Comparison of ENCODE assay signal across 1 mouse cellular context in genomic region chr11:115187224-115187639, GRCm38 (mm10).
A peak's percentile ranks its signal among the peaks of the same experiment; 100 is the strongest.
TF ChIP-seq lines count a peak whose summit lies in the region.

Gene Tmem104 (plus strand): TSS chr11:115187487.

TF ChIP-seq in CH12.LX, 34 proteins besides CTCF, POLR2A, EP300 and RAD21 (continued from another document):
- TF ChIP-seq GABPA (IDR thresholded peaks at IDR 0.05; ENCODE audit: insufficient replicate concordance, low read depth, low read length): peak; percentile 44; the same call in 1 of the 2 replicates
- TF ChIP-seq JUN (IDR thresholded peaks at IDR 0.05; ENCODE audit: insufficient read depth, low read depth, low read length): no peak
- TF ChIP-seq JUND (conservative IDR thresholded peaks at IDR 0.05; ENCODE audit: low read depth, low read length): no peak
- TF ChIP-seq ELF1 (IDR thresholded peaks at IDR 0.05; ENCODE audit: low read depth, low read length): peak; percentile 100
- peak; percentile 95 for TF ChIP-seq HCFC1 (IDR thresholded peaks at IDR 0.05; ENCODE audit: low read depth, low read length)
- TF ChIP-seq TBP (conservative IDR thresholded peaks at IDR 0.05; ENCODE audit: low read depth, low read length): no peak
- peak; percentile 32 for TF ChIP-seq BHLHE40 (IDR thresholded peaks at IDR 0.05; ENCODE audit: low read depth, low read length)
- TF ChIP-seq ZMIZ1 (IDR thresholded peaks at IDR 0.05; ENCODE audit: low read depth, low read length): no peak; the same call in 1 of the 2 replicates
- no peak for TF ChIP-seq ETS1 (conservative IDR thresholded peaks at IDR 0.05; ENCODE audit: low read depth, low read length)
- no peak for TF ChIP-seq UBTF (IDR thresholded peaks at IDR 0.05; ENCODE audit: low read depth, low read length)
- TF ChIP-seq CHD2 (IDR thresholded peaks at IDR 0.05; ENCODE audit: low read length): peak; percentile 69
- no peak for TF ChIP-seq MYC (IDR thresholded peaks at IDR 0.05; ENCODE audit: low read depth, low read length)
- TF ChIP-seq ZKSCAN1 (IDR thresholded peaks at IDR 0.05; ENCODE audit: borderline replicate concordance, low read depth, low read length): no peak
- no peak for TF ChIP-seq MAFK (IDR thresholded peaks at IDR 0.05; ENCODE audit: insufficient replicate concordance, low read length)
- peak; percentile 98 for TF ChIP-seq SIN3A (IDR thresholded peaks at IDR 0.05; ENCODE audit: low read length)
- 0 out of 2 replicates have a peak, but pooled peaks have one; percentile 22 for TF ChIP-seq POLR2AphosphoS2 (IDR thresholded peaks at IDR 0.05; ENCODE audit: low read depth, low read length)
- peak; percentile 79 for TF ChIP-seq MEF2A (IDR thresholded peaks at IDR 0.05; ENCODE audit: borderline replicate concordance, low read depth, low read length)
- TF ChIP-seq CHD1 (IDR thresholded peaks at IDR 0.05; ENCODE audit: low read depth, low read length): no peak
- TF ChIP-seq MAZ (IDR thresholded peaks at IDR 0.05; ENCODE audit: low read depth, low read length): peak; percentile 90
- TF ChIP-seq E2F4 (IDR thresholded peaks at IDR 0.05; ENCODE audit: insufficient replicate concordance, low read depth, low read length): no peak
- TF ChIP-seq PAX5 (IDR thresholded peaks at IDR 0.05; ENCODE audit: low read length): no peak
- peak; percentile 95 for TF ChIP-seq NRF1 (IDR thresholded peaks at IDR 0.05; ENCODE audit: low read depth, low read length)
- peak; percentile 83 for TF ChIP-seq TCF12 (IDR thresholded peaks at IDR 0.05; ENCODE audit: low read depth, low read length)
- TF ChIP-seq USF2 (conservative IDR thresholded peaks at IDR 0.05; ENCODE audit: low read depth, low read length): no peak
